Mouse (Mus musculus): ENCODE measurements around the gene Gins2.

Gene Gins2

GRCm38 (mm10) chr8:120565151-120565711 is 23.9 kb downstream of the Gins2 start:
- DNase-seq (ENCODE audit: low read depth): no peak

GRCm38 (mm10) chr8:120563851-120564837 is 25.0 kb downstream of the Gins2 start:
- peak; percentile 38 for DNase-seq (ENCODE audit: low read depth)

DNA sequence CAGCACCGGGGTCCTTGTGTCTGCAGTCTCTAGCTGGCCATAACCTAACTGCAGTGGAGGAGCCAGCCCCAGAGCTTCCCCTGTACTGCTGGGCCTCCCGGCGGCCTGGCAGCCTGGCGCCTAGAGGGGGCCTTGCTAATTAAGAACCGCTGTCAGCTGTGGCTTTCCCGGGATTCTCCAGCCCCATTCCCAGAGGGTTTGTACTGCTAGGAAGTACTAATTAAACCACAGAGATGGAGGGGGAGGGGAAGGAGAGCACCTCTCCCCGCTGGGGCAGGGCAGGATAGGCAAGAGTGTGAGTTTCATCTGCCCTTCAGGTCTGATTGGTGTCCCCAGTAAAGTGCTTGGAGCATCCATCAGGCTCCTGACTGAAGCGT is 25.8 kb downstream of the Gins2 start:
- DNase-seq (ENCODE audit: low read depth): no peak

DNA sequence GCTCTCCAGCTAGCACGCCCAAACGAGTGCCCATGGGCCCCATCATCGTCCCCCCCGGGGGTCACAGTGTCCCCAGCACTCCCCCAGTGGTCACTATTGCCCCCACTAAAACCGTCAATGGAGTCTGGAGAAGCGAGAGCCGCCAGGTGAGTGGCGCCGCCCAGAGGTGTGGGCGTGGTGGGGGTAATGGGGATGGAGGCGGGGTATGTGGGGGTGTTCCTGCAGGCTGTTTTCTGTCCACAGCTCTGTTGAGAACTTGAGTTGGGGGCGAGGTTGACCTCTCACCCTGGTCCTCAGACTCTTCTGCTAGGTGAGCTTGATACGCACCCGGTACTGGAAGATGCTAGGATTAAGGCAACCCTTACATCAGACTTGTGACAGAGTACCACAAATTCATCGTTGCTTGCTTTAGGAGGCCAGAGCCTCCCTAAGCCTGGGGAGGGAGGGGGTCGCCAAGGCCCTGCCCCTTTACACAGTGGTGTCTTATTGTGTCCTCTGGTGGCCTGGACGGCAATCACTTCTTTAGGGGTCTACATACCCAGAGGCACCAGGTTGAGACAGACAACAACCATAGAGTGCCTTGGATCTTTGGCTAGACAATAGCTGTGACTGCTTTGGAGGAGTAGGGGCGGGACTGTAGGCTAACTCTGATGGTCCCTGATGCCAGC is 26.3 kb downstream of the Gins2 start:
- no peak for DNase-seq (ENCODE audit: low read depth)

DNA sequence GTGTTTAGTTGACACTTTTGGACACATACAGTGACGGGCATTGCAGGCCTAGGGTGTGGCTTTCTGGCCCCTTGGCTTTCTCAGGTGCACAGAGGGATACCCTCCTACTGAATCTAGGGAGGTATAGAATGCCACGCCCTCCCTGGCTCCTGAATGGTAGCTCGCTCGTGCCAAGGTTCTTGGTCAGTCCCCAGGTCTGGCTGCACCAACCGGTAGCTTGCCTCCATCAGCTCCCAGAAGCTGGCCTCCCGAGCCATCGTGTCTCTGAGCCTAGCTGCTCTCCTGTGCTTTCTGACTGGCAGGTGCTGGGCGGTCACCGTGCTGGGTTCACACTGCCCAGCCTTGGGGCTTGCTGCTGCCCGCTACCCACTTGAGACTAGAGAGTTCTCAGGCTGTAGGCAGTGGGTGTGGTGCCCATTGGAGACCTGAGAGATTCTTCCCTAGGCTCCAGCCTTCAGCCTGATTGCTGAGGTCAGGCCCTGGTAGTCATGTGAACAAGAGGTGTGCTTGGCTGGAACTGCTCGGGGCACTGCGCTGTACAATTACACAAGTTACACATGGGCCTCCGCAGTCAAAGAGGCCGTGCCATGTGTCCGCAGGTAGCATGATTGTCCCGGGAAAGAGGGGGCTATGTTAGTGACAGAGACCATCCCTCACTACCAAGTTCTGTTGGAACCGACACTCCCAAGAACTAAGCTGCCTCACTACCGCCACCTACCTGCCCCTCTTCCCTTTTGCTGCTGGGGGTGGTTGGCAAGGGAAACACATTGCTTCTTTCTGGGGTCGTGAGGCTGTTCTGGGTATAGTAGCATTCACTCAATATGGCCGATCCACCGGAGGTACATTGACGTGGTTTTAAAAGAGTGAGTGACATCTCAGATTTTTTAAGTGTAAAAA is 27.3 kb downstream of the Gins2 start:
- DNase-seq (ENCODE audit: low read depth): peak; percentile 43

GRCm38 (mm10) chr8:120560535-120560934 is 28.6 kb downstream of the Gins2 start:
- DNase-seq (ENCODE audit: low read depth): no peak

- no peak for DNase-seq (ENCODE audit: low read depth)
These were observed 29.4 kb downstream of the Gins2 start for GRCm38 (mm10) chr8:120559654-120560053.

DNA sequence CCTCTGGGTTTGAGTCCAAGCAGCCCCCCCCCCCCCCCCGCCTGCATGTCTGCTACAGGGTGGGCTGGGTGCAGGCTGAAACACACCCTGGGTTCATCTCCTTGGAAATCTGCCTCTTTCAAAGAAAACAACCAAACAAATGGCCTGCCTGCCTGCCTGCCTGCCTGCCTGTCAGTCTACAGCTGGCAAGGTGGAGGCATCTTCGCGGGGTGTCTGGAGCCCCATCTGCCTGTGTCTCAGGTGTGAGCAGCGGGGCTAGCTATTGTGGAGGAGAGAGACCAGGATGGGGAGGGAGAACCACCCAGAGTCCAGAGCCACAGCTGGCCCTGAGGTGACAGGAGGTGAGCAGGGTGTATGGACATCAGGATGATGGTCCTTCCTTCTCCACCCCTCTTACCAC is 30.9 kb downstream of the Gins2 start:
- DNase-seq (ENCODE audit: low read depth): no peak

DNA sequence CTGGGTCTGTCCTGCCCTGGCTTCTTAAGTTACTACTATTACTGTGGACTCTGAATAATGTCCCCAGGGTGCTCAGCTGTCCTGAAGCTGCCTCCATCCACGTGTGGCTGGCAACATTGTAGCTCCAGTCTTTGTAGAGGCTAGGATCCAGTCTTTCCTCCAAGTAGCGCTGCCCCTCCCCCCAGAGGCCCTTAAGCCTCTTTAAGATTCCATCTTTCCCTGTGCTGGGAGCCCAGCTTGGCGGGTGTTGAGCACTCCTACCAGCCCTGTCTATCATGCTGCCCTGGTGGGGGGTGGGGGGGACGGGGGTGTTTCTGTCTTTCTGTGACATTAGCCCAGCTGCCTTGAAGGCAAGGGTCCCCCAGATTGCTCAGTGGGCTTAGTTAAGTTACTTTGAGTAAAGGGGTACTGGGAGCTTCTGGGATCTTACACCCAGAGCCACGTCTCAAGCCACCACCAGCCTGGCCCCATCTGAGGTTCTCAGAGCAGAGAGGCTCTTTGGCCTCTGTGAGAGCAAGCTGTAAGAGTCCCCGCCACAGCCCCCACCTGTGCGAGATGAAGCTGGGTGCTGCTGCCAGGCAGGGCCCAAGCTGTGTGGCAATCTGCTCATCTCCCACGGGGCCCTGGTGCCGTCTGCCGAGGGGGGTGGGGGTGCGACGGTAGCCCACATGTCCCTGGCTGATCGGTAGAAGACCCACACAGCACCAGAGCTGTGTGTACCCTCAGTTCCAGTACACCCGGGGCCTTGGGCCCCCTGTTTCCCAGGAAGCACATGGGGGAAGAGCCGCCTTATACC is 31.7 kb downstream of the Gins2 start:
- no peak for DNase-seq (ENCODE audit: low read depth)

DNA sequence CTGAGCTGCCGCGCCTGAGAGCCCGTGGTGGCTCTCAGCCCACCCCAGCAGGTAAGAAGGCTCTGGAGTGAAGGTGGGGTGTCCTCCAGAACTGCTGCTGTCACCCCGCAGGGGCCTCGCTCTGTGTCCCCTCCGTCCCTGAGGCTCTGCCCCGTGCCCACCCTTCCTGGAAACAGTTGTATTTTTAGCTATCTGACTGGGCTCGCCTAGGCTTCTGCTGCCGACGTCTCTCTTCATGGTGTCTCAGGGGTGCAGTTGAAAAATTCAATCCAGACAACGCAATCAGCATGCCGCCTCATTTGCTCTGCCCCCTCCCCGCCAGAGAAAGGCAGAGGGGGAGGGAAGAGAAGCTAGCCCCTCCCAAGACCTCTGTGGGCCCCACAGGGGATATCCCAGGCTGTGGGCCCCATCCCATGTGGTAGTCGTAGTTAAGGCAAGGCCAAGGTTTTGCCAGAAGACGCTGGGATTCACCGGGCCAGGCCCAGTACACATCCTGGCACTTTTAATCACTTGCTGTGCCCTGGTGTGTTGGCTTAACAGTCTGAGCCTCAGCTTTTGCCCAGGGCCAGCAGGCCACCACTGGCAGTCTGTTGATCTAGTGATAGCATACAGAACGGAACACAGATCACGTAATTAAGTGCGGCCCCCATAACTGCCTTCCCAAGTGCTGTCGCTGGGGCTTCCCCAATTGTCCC is 32.8 kb downstream of the Gins2 start:
- no peak for DNase-seq (ENCODE audit: low read depth)

DNA sequence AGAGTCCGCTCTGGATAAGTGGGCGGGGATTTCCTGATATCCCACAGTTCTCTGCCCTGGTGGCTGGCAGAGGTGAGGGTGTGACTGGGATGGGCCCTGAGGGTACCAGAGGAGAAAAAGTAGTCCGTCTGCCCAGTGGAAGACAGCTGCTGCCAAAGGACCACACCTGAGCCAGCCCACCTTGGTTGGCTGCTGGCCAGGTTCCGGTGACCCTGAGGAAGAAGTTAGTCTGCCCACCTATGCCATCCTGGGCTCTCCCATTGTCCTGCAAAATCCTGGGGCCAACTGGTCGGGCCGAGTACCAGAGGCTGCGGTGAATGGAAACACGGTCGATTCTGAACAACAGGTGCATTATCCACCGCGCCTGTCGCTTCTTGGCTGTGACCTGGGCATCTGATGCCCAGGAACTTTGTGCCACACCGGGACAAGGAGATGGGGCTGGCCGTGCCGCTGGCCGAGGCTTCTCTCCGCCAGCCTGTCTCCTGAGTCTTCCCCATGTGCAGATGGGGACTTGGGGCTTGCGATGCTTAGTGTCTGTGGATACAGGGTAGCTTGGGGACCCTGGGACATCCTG is 34.6 kb downstream of the Gins2 start:
- no peak for DNase-seq (ENCODE audit: low read depth)

- no peak for DNase-seq (ENCODE audit: low read depth)
These were observed 35.5 kb downstream of the Gins2 start for GRCm38 (mm10) chr8:120553441-120554123.

DNA sequence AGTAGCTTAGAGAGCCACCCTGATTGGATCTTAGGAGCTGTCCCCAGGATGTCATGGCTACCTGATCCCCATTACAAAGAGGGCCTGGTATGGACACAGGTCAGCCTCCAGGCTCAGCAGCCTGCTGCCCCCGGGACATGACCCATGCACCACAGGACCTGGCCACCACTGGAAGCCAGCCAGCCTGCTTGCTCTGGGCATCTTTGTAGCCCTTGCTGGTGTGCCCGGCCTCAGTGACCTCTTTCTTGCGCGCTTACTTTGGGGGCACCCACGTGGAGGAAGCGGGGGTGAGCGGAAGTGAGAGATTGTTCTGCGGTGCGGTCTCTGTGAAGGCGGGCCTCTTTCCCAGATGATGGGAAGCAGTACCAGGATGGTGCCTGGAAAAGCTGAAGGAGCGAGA is 36.6 kb downstream of the Gins2 start:
- DNase-seq (ENCODE audit: low read depth): no peak

- DNase-seq (ENCODE audit: low read depth): no peak
These were observed 37.5 kb downstream of the Gins2 start for GRCm38 (mm10) chr8:120551677-120551980.

DNA sequence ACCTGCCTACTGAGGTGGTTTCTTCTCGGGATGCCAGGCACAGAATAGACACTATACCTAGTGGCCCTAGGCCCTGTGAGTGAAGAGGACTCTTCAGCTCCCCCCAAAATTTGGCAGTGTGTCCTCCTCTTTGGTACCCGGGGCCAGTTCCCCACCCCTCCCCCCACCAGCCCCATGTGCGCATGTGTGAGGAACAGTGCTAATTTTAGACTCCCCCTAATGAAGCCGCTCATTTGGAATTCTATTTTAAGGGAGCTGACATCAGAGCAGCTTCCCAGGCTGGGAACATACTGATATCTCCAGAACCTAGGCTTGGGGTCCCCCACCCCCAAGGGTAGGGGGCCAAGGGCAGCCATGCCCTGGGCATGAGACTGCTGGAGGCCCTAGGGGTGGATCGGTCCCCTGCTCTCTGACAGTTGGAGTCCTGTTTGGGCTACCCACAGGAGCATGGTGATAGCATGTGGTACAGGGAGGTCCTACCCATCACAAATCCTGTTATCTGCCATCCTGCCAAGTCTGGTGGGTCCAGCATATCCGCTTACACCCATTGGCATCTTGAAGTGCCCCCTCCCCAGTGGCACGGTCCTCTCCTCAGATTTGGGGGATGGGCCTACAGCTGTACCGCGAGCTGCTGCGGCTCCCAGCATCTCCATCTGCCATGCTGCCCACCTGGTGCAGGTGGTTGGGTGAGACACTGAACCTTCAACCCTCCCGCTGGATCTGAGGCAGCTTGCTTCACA is 38.0 kb downstream of the Gins2 start:
- DNase-seq (ENCODE audit: low read depth): no peak

GRCm38 (mm10) chr8:120550430-120550829 is 38.7 kb downstream of the Gins2 start:
- no peak for DNase-seq (ENCODE audit: low read depth)

DNA sequence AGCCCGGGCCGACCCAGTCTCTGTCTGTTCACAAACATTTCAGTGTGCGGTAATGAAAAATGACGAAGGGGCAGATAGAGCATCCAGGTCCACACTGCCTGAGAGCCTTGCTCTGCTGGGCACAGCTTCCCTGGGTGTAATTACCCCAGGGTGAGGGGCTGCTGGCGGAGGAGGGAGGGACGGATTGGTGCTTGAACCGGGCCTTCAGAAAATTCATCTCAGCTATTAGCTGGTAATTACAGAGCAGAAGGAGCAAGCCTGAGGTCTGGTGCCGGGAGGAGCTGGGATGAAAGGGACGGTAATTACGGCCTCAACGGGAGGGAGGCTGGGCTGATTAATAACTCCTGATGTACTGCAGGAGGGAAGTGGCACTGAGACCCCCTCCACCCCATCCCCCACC is 39.2 kb downstream of the Gins2 start:
- DNase-seq (ENCODE audit: low read depth): no peak

DNA sequence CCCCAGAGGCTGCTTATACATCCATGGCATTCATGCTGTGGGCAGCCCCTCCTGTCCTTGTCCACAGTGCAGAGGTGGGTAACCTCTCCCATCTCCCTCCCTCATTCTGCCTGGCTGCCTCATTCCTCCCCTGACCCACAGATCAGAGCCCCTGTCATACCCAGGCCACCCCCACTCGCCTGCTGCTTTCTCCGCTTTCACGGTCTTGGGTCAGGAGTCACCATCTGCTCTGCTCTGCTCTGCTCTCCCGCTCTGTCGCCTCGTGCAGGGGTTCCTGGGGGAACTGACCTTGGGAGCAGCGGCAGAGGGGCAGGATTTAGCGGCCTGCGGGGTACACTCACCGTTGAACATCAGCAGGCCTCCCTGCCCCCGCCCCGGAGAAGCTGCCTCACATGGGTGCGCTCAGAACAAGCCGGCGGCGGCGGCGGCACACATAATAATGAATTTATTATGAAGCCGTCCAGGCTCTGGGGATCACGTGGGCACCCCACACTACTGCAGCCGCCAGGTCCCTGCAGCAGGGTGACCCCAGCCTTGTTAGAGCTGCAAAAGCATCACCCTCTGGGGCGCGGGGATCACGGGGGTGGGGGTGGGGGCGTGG is 39.7 kb downstream of the Gins2 start:
- DNase-seq (ENCODE audit: low read depth): no peak

GRCm38 (mm10) chr8:120548313-120548761 is 40.8 kb downstream of the Gins2 start:
- no peak for DNase-seq (ENCODE audit: low read depth)
